Mouse (Mus musculus) left cerebral cortex, adult 2 months (tissue): ENCODE measurements at regions not wholly inside any gene's neighbourhood (a gene's known extent, or its start where the extent isn't known, plus 50 kb on each side); places are given as distances from the start of the nearest gene placed in this dataset.
A peak's percentile ranks its signal among the peaks of the same experiment; 100 is the strongest.
"Not testable (repeated sequence)": the region's sequence is repeated elsewhere in the genome, so short reads cannot be mapped to it uniquely, and the experiment has no call there.

Source experiments
- DNase-seq, 2 experiments: peaks; one replicate each; pipeline ENCODE4 v3.0.0; 2021 to 2022; ENCODE audit warnings: low spot score in 2 of 2, mixed read lengths in 1 of 2; ENCODE audit errors: extremely low spot score in 1 of 2
- H3K27ac ChIP-seq: fragments of 200-600 bp; 2 replicates; pipeline ENCODE4 v1.8.1; 2022
- H3K4me3 ChIP-seq: fragments of 200-600 bp; 2 replicates; pipeline ENCODE4 v1.8.1; 2022
- CTCF ChIP-seq: fragments of 200-600 bp; IDR thresholded peaks from 2 replicates; pipeline ENCODE4 v1.8.1; 2022; ENCODE audit warnings: antibody characterized with exemption, mild to moderate bottlenecking, moderate library complexity
- intact Hi-C: fragments of 180-260 bp; cut with DNase I; formaldehyde crosslinking; loops from one replicate; pipeline ENCODE4 v1.15.1; 2025

DNA sequence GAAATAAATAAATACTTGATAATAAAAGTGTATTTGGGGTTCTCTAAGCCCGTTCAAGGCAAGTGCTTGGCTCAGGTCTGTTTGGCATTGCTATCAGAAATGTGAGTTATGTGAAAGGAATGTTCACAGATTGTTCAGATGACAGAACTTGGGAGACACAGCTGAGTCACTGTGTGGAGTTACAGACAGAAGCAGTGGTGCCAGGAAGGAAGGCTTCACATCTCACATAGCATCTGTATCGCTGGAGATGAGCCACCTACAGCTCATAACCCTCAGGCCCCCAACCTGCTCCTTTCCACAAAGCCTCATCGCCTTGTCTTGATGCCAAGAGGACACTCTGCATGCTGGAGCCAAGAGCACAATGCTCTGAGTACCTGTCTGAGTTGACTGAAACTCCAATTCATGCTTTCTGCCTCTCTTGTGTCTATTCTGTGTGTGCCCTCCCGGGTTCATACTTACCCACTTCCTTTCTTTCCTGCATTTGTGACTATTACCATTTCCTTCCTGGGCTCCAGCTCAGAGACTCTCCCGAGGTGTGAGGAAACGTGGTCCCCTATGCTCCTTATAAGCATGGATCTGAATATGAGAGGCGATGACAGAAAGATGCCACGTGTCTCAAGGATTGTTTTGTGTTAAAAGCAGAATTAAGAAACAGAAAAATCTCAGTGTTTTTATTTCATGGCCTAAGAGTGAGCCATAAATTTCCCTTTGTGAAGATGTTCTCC lies 79.6 kb downstream of the Cd24a start:
- Histone ChIP-seq H3K27ac (no peak overlapping the region), H3K4me3 (no peak overlapping the region)
- TF ChIP-seq CTCF: no peak
- intact Hi-C loops: no loop called here
- no peak for DNase-seq

GRCm38 (mm10) chr10:43658226-43658593 lies 80.1 kb downstream of the Cd24a start:
- Histone ChIP-seq H3K4me3 (no peak overlapping the region), H3K27ac (no peak overlapping the region)
- intact Hi-C loops: no loop called here
- DNase-seq: no peak
- no peak for TF ChIP-seq CTCF

DNA sequence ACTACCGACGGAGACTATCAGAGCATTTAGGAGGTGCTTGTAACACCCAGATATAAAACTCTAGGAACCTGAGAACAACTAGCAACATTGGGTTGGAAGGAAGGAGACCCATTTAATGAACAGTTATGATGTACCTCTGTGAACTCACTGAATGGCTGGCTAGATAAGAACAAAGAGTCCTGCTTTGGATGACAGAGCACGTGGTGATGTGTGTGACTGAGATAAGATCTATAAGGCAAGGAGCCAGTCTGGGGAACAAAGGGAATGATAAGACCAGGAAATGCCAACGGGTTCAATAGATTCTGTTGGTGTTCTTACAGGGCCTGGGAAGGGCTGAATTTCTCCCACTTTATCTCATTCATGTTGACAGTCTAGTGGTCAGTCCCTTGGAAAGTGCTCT lies 86.8 kb downstream of the Cd24a start:
- DNase-seq: no peak
- Histone ChIP-seq H3K27ac (no peak overlapping the region), H3K4me3 (no peak overlapping the region)
- intact Hi-C loops: loop anchor here (5.0 kb wide), 1 partner anchor 88 kb away; the partner anchor contains the start of gene Cd24a
- no peak for TF ChIP-seq CTCF

DNA sequence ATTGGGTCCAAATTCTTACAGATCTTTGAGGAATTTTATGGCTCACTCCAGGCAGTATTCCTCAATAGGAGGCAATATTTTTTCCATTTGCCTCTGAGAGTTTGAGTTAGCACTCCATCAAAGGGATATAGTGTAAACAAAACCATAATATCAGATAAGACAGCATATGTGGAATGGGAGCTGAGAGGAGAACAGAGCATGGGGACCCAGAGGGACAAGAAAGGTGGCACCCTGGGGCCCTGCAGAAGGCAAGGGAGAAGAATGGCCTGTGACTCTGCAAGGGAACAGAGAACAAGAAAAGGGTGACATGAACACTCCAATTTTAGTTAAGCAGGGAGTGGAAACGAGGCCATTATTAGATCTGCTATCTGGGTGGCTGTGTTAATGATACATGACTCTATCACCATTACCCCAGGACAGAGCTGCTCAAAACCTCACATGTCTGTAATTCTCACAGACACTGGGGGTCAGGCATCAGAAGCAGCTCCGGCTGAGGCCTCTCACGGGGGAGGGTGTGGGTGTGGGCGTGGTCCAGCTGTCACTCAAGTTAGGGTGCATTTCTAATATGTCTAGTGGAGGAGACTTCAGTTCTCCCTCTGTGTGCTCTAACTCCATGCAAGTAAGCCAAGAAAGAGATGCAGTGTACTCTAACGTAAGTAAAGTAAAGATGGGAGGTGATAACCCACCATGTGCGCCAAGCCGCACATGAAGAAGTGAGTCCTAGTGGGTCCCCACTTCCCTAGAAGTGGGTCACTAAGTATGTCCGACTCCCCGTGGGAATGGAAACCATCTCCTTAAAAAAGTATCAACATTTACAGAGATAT lies 88.4 kb downstream of the Cd24a start:
- intact Hi-C loops: loop anchor here (5.0 kb wide), 1 partner anchor 89 kb away; the partner anchor contains the start of gene Cd24a
- no peak for DNase-seq
- Histone ChIP-seq H3K4me3 (no peak overlapping the region), H3K27ac (no peak overlapping the region)
- TF ChIP-seq CTCF: no peak

GRCm38 (mm10) chr10:43667086-43667690 lies 89.1 kb downstream of the Cd24a start:
- intact Hi-C loops: loop anchor here (5.0 kb wide), 1 partner anchor 90 kb away; the partner anchor contains the start of gene Cd24a
- H3K27ac ChIP-seq: no peak overlapping the region
- H3K4me3 ChIP-seq: no peak overlapping the region; the same call in 1 of the 2 replicates
- no peak for DNase-seq
- no peak for TF ChIP-seq CTCF

GRCm38 (mm10) chr10:43667732-43668247 lies 89.7 kb downstream of the Cd24a start:
- TF ChIP-seq CTCF: no peak
- peak overlapping the region; percentile 7; the same call in 1 of the 2 replicates for H3K4me3 ChIP-seq
- intact Hi-C loops: loop anchor here (5.0 kb wide), 1 partner anchor 90 kb away; the partner anchor contains the start of gene Cd24a
- no peak overlapping the region for H3K27ac ChIP-seq
- DNase-seq: no peak

DNA sequence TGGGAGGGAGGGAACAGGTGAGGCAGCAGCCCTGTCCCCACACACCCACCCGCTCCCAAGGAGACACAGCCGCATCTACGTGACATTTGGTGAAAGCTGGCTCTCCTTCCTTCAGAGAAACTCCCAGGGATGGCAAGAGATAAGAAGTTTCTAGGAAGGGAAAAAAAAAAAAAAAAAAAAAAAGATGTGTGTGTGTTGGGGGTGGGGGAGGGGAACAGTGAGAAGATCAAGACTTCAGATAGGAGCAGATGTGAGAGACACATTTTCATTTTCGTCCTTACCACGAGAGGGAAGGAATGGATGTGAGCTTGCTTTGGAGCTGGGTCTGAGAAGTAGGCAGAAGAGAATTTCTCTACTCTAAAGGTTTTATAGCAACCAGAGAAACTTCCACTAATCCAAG lies 91.4 kb downstream of the Cd24a start:
- no peak overlapping the region for H3K4me3 ChIP-seq
- H3K27ac ChIP-seq: no peak overlapping the region
- no peak for TF ChIP-seq CTCF
- intact Hi-C loops: loop anchor here (5.0 kb wide), 1 partner anchor 92 kb away; the partner anchor contains the start of gene Cd24a
- DNase-seq: no peak

DNA sequence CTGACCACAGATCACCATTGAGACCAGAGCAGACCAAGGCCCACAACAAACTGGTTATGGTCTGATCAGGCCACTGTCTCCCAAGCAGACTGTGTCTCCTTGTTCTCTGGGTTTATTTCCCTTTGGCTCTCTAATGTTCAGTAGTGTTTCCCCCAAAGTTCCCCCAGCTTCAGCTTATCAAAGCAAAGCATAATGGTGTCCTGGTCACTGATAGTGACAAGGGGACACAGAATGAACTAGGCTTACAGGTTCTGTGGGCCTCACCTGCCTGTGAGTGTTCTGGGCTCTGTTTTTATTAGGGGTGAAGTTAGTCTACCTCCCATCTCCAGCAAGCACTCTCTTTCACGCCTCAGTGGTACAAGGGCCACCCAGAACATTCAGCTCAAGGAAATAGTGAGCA lies 92.7 kb downstream of the Cd24a start:
- no peak overlapping the region for H3K27ac ChIP-seq
- no peak for TF ChIP-seq CTCF
- DNase-seq: no peak
- H3K4me3 ChIP-seq: no peak overlapping the region
- intact Hi-C loops: no loop called here

DNA sequence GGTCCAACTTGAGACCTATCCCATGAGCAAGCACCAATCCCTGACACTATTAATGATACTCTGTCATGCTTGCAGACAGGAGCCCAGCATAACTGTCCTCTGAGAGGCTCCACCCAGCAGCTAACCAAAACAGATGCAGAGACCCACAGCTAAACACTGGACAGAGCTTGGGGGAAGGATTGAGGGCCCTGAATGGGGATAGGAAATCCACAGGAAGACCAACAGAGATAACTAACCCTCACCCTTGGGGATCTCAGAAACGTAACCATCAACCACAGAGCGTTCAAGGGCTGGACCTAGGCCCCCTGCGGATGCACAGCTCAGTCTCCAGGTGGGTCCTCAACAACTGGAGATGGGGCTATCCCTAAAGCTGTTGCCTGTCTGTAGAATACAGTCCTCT lies 93.7 kb downstream of the Cd24a start:
- DNase-seq: no peak
- no peak overlapping the region for H3K27ac ChIP-seq
- TF ChIP-seq CTCF: no peak
- intact Hi-C loops: no loop called here
- H3K4me3 ChIP-seq: no peak overlapping the region

GRCm38 (mm10) chr10:43672490-43672889 lies 94.4 kb downstream of the Cd24a start:
- no peak for DNase-seq
- TF ChIP-seq CTCF: no peak
- H3K27ac ChIP-seq: no peak overlapping the region
- intact Hi-C loops: no loop called here
- no peak overlapping the region for H3K4me3 ChIP-seq

DNA sequence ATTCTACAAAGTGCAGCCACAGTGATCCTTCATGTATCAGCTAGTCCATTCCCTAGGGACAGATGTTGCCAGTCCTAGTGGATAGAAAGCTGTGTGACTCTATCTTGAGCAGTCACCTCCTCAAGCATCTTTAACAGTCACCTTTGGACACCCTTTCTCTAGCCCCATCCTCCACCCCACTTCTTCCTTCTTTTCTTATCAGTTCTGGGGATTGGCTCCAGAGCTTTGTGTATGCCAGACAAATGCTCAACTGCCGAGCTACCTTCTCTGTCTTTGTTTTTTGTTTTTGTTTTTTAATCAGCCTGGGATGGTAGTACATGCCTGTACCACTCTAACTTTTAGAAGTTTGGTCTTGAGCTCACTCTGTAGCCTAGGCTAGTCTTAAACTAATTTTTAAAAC lies 96.7 kb downstream of the Cd24a start:
- no peak for DNase-seq
- H3K27ac ChIP-seq: no peak overlapping the region
- intact Hi-C loops: no loop called here
- no peak for TF ChIP-seq CTCF
- no peak overlapping the region for H3K4me3 ChIP-seq

- H3K27ac ChIP-seq, DNase-seq, H3K4me3 ChIP-seq, intact Hi-C loops: not testable (repeated sequence)
Observed at GRCm38 (mm10) chr10:43675495-43675894, 97.4 kb downstream of the Cd24a start.
